Mouse (Mus musculus): ENCODE results near the gene Aox3.

DNA sequence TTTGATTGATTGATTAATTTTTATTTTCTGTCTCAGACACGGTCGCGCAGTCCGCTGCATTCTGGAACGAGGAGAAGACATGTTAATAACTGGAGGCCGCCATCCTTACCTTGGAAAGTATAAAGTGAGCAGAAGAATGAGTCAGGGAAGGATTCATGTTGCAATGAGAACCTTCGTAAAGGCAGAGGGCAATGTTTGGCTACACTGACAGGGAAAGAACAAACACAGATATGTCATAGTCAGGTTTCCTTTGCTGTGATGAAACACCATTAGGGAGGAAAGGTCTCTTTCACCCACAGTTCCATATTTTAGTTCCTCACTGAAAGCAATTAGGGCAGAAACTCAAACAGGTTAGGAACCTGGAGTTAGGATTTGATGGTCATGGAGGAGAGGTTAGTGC lies 34.5 kb upstream of the Aox3 start:
- TF ChIP-seq CTCF (IDR thresholded peaks at IDR 0.05; ENCODE audit: low read depth, low read length): no peak
- TF ChIP-seq POLR2A (IDR thresholded peaks at IDR 0.05; ENCODE audit: borderline replicate concordance, low read depth, low read length): no peak

All from bone marrow macrophage, adult 2 months (primary cell).